Mouse (Mus musculus) midbrain, embryonic 11.5 days (tissue): ENCODE data around the gene Gm44973. TPM values are rescaled to one million over a fixed set of nuclear protein-coding genes. Genes with fewer than 3 reads are reported as not detected.
"Not testable (repeated sequence)": the region's sequence is repeated elsewhere in the genome, so short reads cannot be mapped to it uniquely, and the experiment has no call there.

Experiments
- ATAC-seq: fragments of 200-750 bp; cut with Nextera tagmentation; 2 replicates; pipeline ENCODE4 v1.8.0; 2017; ENCODE audit warnings: moderate TSS enrichment, moderate library complexity; ENCODE audit not compliant: low FRiP score
- DNase-seq: peaks from one replicate; pipeline ENCODE4 v3.0.0; 2015; ENCODE audit warnings: low spot score; ENCODE audit errors: missing footprints
- H3K27ac ChIP-seq: fragments of 300-500 bp; sonication (generic); 2 replicates; pipeline ENCODE4 v1.5.1; 2014; ENCODE audit warnings: low read depth, low read length
- H3K27me3 ChIP-seq: fragments of 300-500 bp; sonication (generic); 2 replicates; pipeline ENCODE4 v1.6.1; 2014; ENCODE audit warnings: mild to moderate bottlenecking, low read length, moderate library complexity, mixed read lengths; ENCODE audit not compliant: control insufficient read depth, insufficient read depth
- H3K36me3 ChIP-seq: fragments of 300-500 bp; sonication (generic); 2 replicates; pipeline ENCODE4 v1.6.1; 2014; ENCODE audit warnings: mild to moderate bottlenecking, low read length, moderate library complexity, mixed read lengths; ENCODE audit not compliant: control insufficient read depth, insufficient read depth
- H3K4me1 ChIP-seq: fragments of 300-500 bp; sonication (generic); 2 replicates; pipeline ENCODE4 v1.6.1; 2014; ENCODE audit warnings: low read length; ENCODE audit not compliant: control insufficient read depth, insufficient read depth
- H3K4me2 ChIP-seq: fragments of 300-500 bp; sonication (generic); 2 replicates; pipeline ENCODE4 v1.6.1; 2014; ENCODE audit warnings: mild to moderate bottlenecking, moderate library complexity
- H3K4me3 ChIP-seq: fragments of 300-500 bp; sonication (generic); 2 replicates; pipeline ENCODE4 v1.5.1; 2014; ENCODE audit warnings: low read depth, low read length
- H3K9ac ChIP-seq: fragments of 300-500 bp; sonication (generic); 2 replicates; pipeline ENCODE4 v1.6.1; 2014; ENCODE audit warnings: low read length
- H3K9me3 ChIP-seq: fragments of 300-500 bp; sonication (generic); 2 replicates; pipeline ENCODE4 v1.6.1; 2016; ENCODE audit warnings: low read length; ENCODE audit not compliant: control insufficient read depth
- WGBS: fragments of 180-500 bp; shearing (Covaris S2); extraction: QIAGEN DNeasy Blood & Tissue Kit; methylation state at CpG from one replicate; pipeline ENCODE4 v1.1.7; 2014; 5-methylcytosine and 5-hydroxymethylcytosine counted together
- polyA plus RNA-seq: library from polyadenylated mRNA; unstranded; fragments of >200 nt; fragmentation: Nextera tagmentation; extraction: Ambion mirVana; gene quantifications from 2 replicates; pipeline ENCODE4 v1.2.1, GENCODE M21; 2014

The Gm44973 gene
- polyA plus RNA-seq, 1 experiment from 2014 or later: 0.34 TPM

DNA sequence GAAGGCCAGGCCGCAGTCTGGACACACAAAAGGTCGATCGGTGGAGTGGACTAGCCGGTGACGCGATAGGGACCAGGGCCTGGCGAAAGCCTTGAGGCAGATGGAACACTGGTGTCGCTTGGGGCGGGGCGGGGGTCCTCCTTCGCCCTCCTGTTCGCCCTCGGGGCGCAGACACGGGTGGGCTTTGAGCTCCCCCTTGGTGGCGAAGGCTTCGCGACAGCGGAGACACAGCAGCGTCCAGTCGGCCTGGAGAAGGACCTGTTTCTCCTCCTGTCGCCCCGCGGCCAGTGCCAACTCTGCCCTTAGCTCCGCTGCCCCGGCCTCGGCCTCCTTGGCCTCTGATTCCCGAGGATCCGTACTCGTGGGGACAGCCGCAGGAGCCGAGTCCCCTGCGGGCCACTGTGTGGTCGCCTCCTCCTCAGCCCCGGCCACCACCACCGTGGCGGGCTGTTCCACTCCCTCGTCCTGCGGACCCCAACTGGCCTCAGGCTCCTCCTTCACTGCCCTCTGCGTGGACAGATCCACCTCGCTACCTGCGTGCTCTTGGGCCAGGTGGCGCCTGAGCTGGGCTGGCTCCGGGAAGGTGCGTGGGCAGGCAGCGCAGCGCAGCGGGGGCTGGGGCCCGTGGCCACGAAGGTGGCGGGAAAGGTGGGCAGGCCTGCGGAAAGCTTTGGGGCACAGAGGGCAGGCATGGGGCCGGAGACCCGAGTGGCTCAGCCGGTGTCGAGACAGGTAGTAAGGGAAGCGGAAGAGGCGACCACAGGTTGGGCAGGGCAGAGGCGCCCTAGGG, 21.1 kb upstream of the Gm44973 start:
- DNase-seq: peak; percentile 89

DNA sequence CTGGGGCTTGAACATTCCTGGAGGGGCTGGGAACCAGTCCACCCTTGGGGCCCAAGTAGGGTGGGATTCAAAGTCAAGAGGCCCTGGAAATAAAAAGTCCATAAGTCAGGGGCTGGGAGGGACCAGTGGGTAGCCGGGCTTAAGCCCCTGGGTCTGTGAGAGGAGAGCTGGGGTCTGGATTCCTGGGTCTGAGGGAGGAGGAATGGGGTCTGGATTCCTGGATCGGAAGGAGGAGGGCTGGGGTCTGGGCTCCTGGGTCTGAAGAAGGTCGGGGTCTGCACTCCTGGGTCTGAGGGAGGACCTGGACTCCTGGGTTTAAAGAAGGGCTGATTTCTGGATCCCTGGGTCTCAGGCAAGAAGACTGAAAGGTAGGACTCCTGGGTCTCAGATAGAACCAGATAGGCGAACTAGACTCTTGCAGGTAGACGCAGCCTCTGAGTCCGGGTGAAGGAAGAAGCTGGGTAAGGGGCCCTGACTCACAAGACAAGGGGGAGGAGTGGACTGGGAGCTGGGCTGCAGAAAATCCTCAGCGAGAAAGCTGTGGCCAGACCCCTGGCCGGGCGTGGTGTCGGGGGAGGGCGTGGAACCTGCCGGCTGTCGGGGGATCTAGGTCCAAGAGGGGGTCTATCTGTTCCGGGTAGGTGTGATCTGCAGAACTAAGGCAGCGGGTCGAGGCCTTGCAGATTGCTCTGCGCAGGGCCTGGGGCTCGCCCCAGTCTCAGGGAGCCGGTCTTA, 19.9 kb upstream of the Gm44973 start:
- no peak for DNase-seq
- peak; percentile 14 for ATAC-seq

More for the DNA sequence above, 21.1 kb upstream of the Gm44973 start:
- Histone ChIP-seq H3K4me3 (peak overlapping the region; percentile 74), H3K27me3 (peaks cover 18% of the 10 kb centered on the region), H3K9me3 (no peaks in the 10 kb centered on the region), H3K4me1 (peaks cover 20% of the 10 kb centered on the region), H3K9ac (peak overlapping the region; percentile 0; the same call in 1 of the 2 replicates), H3K4me2 (peak overlapping the region; percentile 12), H3K27ac (no peak overlapping the region), H3K36me3 (peaks cover 10% of the 10 kb centered on the region)
- 47% methylated on average over 59 of the region's 59 CpGs for WGBS
- ATAC-seq: no peak

DNA sequence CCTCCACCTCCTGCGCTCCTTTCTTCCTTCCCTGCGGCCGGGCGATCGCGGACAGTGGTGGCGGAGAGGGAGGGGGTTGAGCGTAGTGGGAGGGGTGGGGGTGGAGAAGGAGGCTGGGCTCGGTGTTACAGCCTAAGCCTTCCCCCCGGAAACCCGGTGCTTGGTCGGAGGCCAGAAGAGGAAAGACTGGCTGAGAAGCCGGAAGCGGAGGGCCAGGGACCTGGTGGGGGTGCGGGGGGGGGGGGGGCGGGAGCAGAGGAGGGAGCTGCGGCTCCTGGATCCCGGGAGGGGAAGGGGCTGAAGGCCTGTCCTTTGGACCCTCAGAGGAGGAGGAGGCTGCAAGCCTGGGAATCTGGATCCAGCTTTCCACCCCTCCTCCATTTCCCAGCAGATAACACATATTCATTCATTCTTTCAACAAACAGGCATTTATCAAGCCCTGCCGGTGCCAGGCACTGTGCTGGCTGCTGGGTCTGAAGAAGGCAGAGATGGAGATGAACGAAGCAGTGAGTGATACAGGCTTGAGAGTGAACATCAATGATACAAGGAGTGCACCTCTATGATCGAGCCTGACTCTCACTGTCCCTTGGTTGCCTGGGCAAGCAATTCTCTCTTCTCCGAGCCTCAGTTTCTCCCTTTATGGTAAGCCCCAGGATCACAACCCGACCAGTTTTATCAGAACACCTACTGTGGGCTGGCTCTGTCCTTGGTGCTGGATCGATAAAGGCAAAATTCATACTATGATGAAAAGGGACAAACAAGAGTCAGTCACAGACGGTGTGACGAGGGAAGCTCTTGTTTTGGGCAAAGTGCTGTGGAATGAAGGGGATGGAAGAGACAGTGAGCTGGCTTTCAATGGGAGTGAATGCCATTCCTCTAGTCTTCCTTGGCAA, 19.0 kb upstream of the Gm44973 start, which contains the start of gene Zfp579:
Gene Zfp579, minus strand, starts transcription at position 156 of the 893 bp plus-strand sequence.
- Histone ChIP-seq H3K27ac (peak within 1 kb of the TSS; percentile 36; the same call in 1 of the 2 replicates), H3K9ac (peak within 1 kb of the TSS; percentile 92), H3K4me2 (peak within 1 kb of the TSS; percentile 76), H3K4me1 (peaks cover 20% of the 10 kb centered on the region), H3K36me3 (peaks cover 10% of the 10 kb centered on the region), H3K27me3 (peaks cover 18% of the 10 kb centered on the region), H3K9me3 (no peaks in the 10 kb centered on the region), H3K4me3 (peak within 1 kb of the TSS; percentile 74)
- DNase-seq (peak; percentile 99), ATAC-seq (peak; percentile 88)
- WGBS: 6% methylated on average over 21 of the region's 26 CpGs

More for the DNA sequence above, 19.9 kb upstream of the Gm44973 start:
- peak overlapping the region; percentile 92 for H3K9ac ChIP-seq
- WGBS: 6% methylated on average over 19 of the region's 19 CpGs
- H3K27ac ChIP-seq: 0 out of 2 replicates have a peak overlapping the region, but pooled peaks have one; percentile 20
- H3K27me3 ChIP-seq: peaks cover 18% of the 10 kb centered on the region
- H3K9me3 ChIP-seq: no peaks in the 10 kb centered on the region
- peak overlapping the region; percentile 74 for H3K4me3 ChIP-seq
- H3K36me3 ChIP-seq: peaks cover 10% of the 10 kb centered on the region
- peak overlapping the region; percentile 76 for H3K4me2 ChIP-seq
- H3K4me1 ChIP-seq: peaks cover 20% of the 10 kb centered on the region

DNA sequence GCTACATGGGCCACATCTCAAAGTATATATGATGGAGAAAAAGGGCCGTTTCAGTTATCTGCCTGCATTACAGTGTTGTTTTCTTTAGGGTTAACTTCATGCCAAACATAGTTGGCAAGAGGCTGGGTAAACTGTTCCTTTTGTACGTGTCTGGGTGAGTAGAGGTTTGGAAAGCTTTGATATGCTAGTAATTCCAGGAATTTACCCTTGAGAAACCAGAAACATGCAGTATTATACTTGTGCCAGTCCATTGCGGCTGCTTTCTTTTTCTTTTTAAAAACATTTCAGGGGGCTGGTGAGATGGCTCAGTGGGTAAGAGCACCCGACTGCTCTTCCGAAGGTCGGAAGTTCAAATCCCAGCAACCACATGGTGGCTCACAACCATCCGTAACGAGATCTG, 18.4 kb upstream of the Gm44973 start:
- H3K36me3 ChIP-seq: peaks cover 10% of the 10 kb centered on the region
- WGBS: 67% methylated on average over 6 of the region's 8 CpGs
- H3K4me2 ChIP-seq: peak overlapping the region; percentile 76
- peaks cover 20% of the 10 kb centered on the region for H3K4me1 ChIP-seq
- DNase-seq (no peak), ATAC-seq (no peak)
- peaks cover 18% of the 10 kb centered on the region for H3K27me3 ChIP-seq
- no peak overlapping the region for H3K27ac ChIP-seq
- peak overlapping the region; percentile 92 for H3K9ac ChIP-seq
- H3K4me3 ChIP-seq: peak overlapping the region; percentile 74
- no peaks in the 10 kb centered on the region for H3K9me3 ChIP-seq

DNA sequence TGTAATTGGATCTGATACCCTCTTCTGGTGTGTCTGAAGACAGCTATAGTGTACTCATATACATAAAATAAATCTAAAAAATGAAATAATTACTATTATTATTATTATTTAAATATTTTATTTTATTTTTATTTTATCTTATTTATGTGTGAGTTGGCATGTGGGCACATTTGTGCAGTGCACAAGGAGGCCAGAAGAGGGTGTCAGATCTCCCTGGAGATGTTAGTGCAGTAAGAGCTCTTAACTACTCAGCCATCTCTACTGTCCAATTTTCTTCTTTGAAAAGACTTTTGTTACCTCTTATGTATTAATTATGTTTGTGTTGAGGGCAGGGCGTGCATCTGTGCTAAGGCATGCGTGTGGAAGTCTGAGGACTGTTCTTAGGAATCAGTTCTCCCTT, 15.4 kb upstream of the Gm44973 start:
- ATAC-seq: no peak
- Histone ChIP-seq H3K4me2 (no peak overlapping the region), H3K4me3 (no peak overlapping the region), H3K9ac (no peak overlapping the region), H3K27ac (no peak overlapping the region), H3K27me3 (no peaks in the 10 kb centered on the region; the same call in 1 of the 2 replicates), H3K9me3 (no peaks in the 10 kb centered on the region), H3K4me1 (peaks cover 9% of the 10 kb centered on the region), H3K36me3 (no peaks in the 10 kb centered on the region)
- 83% methylated on average over 2 of the region's 2 CpGs for WGBS
- no peak for DNase-seq

DNA sequence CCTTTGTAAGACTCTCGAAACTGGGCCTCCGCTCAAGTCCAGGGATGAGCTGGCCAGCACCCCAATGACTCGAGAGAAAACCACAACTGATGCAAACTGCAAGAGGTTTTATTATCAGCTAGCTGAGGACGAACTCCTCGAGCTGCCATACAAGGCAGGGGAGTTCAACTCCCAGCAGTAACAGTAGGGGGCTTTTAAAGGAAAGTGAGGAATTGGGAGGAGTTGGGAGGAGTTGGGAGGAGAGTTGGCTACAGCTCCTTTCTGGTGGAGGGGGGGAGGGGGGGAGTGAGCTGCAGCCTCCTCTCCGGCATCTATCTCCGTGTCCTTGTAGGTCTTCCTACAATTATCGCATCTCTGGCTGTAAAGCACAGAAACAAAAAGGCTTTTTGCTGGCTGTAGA, 12.4 kb upstream of the Gm44973 start:
- not testable (repeated sequence) for ATAC-seq, H3K27ac ChIP-seq, H3K4me3 ChIP-seq, H3K4me1 ChIP-seq, H3K9me3 ChIP-seq, DNase-seq, H3K4me2 ChIP-seq, H3K9ac ChIP-seq, H3K27me3 ChIP-seq
- peaks cover 11% of the 10 kb centered on the region for H3K36me3 ChIP-seq
- 66% methylated on average over 8 of the region's 8 CpGs for WGBS

DNA sequence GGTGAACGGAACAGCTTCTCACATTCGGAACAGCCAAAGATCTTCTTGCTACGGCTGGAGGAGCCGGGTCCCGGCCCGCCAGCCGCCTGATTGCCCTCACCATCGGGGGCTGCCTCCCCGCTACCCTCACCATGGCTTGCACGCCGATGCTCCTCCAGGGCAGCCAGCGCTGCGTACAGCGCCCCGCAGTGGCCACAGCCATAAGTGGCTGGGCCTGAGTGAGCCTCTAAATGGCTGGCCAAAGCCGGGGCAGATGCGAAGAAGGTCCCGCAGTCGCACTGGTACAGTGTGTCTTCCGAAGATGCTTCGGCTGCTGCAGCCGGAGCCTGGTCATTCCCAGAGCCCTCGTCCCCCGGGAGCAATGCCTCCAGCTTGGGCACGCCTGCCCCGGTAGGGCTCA, 7.1 kb upstream of the Gm44973 start:
- H3K9me3 ChIP-seq: no peaks in the 10 kb centered on the region
- H3K27ac ChIP-seq: no peak overlapping the region
- H3K4me3 ChIP-seq: no peak overlapping the region
- peaks cover 43% of the 10 kb centered on the region for H3K36me3 ChIP-seq
- no peak overlapping the region for H3K9ac ChIP-seq
- H3K27me3 ChIP-seq: no peaks in the 10 kb centered on the region
- 95% methylated on average over 26 of the region's 26 CpGs for WGBS
- H3K4me2 ChIP-seq: no peak overlapping the region
- DNase-seq: no peak
- ATAC-seq: no peak
- no peaks in the 10 kb centered on the region for H3K4me1 ChIP-seq

DNA sequence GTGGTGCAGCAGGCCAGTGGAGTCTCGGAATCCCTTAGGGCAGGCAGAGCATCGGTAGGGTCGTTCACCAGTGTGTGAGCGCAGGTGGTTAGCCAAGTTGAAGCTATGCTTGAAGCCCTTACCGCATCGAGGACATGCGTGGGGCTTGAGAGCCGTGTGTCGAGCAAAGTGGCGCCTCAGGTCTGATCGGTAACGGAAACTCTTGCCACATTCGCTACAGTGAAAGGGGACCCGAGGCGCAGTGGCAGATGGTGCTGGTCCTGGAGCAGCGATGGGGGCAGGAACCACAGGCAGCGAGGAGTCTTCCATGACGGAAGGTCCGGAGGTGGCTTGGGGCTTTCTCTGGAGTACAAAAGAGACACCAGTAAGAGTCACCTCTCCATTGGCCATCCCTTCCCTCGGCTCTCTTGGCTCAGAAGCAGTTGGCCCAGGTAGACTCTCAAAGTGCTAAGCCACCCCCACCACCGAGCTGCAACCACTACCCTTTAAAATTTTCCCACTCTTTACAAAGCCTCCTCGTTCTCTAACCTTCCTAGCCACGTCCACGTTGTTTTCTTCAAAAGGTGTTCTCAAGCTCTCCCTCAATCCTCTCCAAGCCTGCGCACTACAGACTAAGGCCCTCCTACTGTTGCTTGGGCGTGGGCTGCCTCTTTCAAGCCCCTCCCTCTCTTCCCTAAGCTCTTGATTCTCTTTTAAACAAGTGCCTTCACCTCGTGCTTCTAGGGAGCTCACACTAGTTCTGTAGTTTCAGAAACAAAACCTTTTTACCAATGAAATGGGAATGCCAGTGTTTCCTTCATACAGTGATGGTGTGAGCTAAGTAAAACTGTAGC, 2.4 kb upstream of the Gm44973 start:
- Histone ChIP-seq H3K4me2 (no peak overlapping the region), H3K36me3 (peaks cover 32% of the 10 kb centered on the region), H3K27ac (no peak overlapping the region), H3K9ac (no peak overlapping the region), H3K9me3 (no peaks in the 10 kb centered on the region), H3K4me1 (no peaks in the 10 kb centered on the region), H3K27me3 (no peaks in the 10 kb centered on the region), H3K4me3 (no peak overlapping the region)
- DNase-seq: no peak
- ATAC-seq: no peak
- WGBS: 89% methylated on average over 27 of the region's 27 CpGs
